Mouse (Mus musculus) neural tube, embryonic 12.5 days (tissue): ENCODE results near the gene Nxn. TPM values are rescaled to one million over a fixed set of nuclear protein-coding genes. Genes with fewer than 3 reads are reported as not detected.

ENCODE experiments used
- ATAC-seq: fragments of 200-750 bp; cut with Nextera tagmentation; 2 replicates; pipeline ENCODE4 v1.8.0; 2017; ENCODE audit warnings: low read depth, mild to moderate bottlenecking, moderate TSS enrichment, moderate library complexity; ENCODE audit not compliant: low FRiP score
- H3K27ac ChIP-seq: fragments of 300-500 bp; sonication (generic); 2 replicates; pipeline ENCODE4 v1.5.1; 2016
- H3K27me3 ChIP-seq: fragments of 300-500 bp; sonication (generic); replicated peaks from 2 replicates; pipeline ENCODE4 v1.6.1; 2016; ENCODE audit warnings: mild to moderate bottlenecking
- H3K36me3 ChIP-seq: fragments of 300-500 bp; sonication (generic); 2 replicates; pipeline ENCODE4 v1.6.1; 2016; ENCODE audit warnings: mild to moderate bottlenecking
- H3K4me1 ChIP-seq: fragments of 300-500 bp; sonication (generic); 2 replicates; pipeline ENCODE4 v1.6.1; 2016
- H3K4me2 ChIP-seq: fragments of 300-500 bp; sonication (generic); replicated peaks from 2 replicates; pipeline ENCODE4 v1.6.1; 2016; ENCODE audit warnings: mild to moderate bottlenecking
- H3K4me3 ChIP-seq: fragments of 300-500 bp; sonication (generic); 2 replicates; pipeline ENCODE4 v1.5.1; 2016
- H3K9ac ChIP-seq: fragments of 300-500 bp; sonication (generic); 2 replicates; pipeline ENCODE4 v1.6.1; 2016; ENCODE audit warnings: mild to moderate bottlenecking
- H3K9me3 ChIP-seq: fragments of 300-500 bp; sonication (generic); 2 replicates; pipeline ENCODE4 v1.6.1; 2016; ENCODE audit warnings: mild to moderate bottlenecking
- WGBS: fragments of 180-500 bp; shearing (Covaris S2); methylation state at CpG from one replicate; pipeline ENCODE4 v1.1.7; 2016; 5-methylcytosine and 5-hydroxymethylcytosine counted together
- polyA plus RNA-seq: library from polyadenylated mRNA; unstranded; fragments of >200 nt; fragmentation: Nextera tagmentation; extraction: Ambion mirVana; gene quantifications from 2 replicates; pipeline ENCODE4 v1.2.1, GENCODE M21; 2016

Nxn gene
- polyA plus RNA-seq, 1 experiment from 2014 or later = 64.4 TPM

DNA sequence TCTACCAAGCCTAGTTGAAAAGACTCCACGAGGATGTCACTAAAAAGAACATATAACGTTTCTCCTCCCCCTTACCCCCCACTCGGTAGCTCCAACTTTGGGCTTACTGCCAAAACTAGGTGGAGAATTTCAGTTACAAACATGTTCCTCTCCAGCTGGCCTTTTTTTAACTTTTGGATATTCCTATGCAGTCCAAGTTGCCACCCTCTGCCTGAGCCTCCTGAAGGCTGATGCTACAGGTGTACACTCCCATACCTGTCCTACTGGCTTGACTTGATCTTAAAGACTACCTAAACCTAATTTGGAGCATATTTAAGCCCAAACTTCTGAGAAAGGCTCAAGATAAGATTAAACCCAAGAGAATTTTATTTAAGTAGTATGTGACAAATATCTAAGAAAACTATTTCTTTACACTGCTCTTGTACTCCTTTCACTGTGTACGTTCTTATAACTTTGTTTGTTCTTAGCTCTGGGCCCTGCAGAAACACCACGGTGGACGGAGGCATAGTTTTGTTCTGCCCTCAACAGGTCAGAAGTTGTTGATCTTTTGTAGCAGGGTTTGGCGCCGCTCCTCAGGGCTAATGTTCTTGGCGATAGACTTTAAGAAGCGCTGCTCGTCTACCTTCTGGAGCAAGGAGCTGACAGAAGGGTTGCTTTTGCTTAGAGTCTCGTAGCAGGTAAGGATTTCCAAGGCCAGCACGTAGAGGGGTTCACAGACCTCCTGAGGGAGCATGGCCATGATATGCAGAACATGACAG, 188.5 kb downstream of the Nxn start:
- no peak overlapping the region for H3K27ac ChIP-seq
- H3K9ac ChIP-seq = no peak overlapping the region
- peaks cover 69% of the 10 kb centered on the region for H3K36me3 ChIP-seq
- H3K4me3 ChIP-seq = no peak overlapping the region
- WGBS = 94% methylated on average over 13 of the region's 13 CpGs
- no peaks in the 10 kb centered on the region for H3K4me1 ChIP-seq
- no peaks in the 10 kb centered on the region for H3K9me3 ChIP-seq
- no peak overlapping the region for H3K4me2 ChIP-seq
- H3K27me3 ChIP-seq = no peaks in the 10 kb centered on the region
- ATAC-seq = no peak

Other genes starting within 250 kb of the Nxn start
- gene Vps53, start 219.5 kb downstream of the Nxn start, polyA plus RNA-seq = 61.7 and 62.2 TPM in 2 replicates
- gene Fam57a, start 219.5 kb downstream of the Nxn start, polyA plus RNA-seq = 30.4 and 30.6 TPM in 2 replicates
- 0.75 and 1.2 TPM in 2 replicates for gene Dbil5, start 181.5 kb downstream of the Nxn start, polyA plus RNA-seq
- 22.1 and 28.6 TPM in 2 replicates for gene Gemin4, start 181.5 kb downstream of the Nxn start, polyA plus RNA-seq
- 17.1 and 18.7 TPM in 2 replicates for gene Mrm3, start 155.4 kb downstream of the Nxn start, polyA plus RNA-seq
- gene Glod4, start 155.4 kb downstream of the Nxn start, polyA plus RNA-seq = 111 TPM in 2 replicates
- 120 and 132 TPM in 2 replicates for gene Timm22, start 7.8 kb upstream of the Nxn start, polyA plus RNA-seq
- gene Abr, start 223.2 kb upstream of the Nxn start, polyA plus RNA-seq = 74.9 and 76.2 TPM in 2 replicates